Mouse (Mus musculus) forebrain, embryonic 15.5 days (tissue): ENCODE data around the gene Htt. TPM values are rescaled to one million over a fixed set of nuclear protein-coding genes. Genes with fewer than 3 reads are reported as not detected.
A peak's percentile ranks its signal among the peaks of the same experiment; 100 is the strongest.

ENCODE experiments used
- ATAC-seq: fragments of 200-750 bp; cut with Nextera tagmentation; replicated peaks from 2 replicates; pipeline ENCODE4 v1.8.0; 2017; ENCODE audit warnings: mild to moderate bottlenecking, moderate TSS enrichment, moderate library complexity
- H3K27ac ChIP-seq: fragments of 300-500 bp; sonication (generic); replicated peaks from 2 replicates; pipeline ENCODE4 v1.5.1; 2015; ENCODE audit warnings: mild to moderate bottlenecking, inconsistent platforms
- H3K27me3 ChIP-seq: fragments of 300-500 bp; sonication (generic); 2 replicates; pipeline ENCODE4 v1.6.1; 2015; ENCODE audit warnings: inconsistent platforms
- H3K36me3 ChIP-seq: fragments of 300-500 bp; sonication (generic); 2 replicates; pipeline ENCODE4 v1.6.1; 2015; ENCODE audit warnings: mild to moderate bottlenecking, inconsistent platforms
- H3K4me1 ChIP-seq: fragments of 300-500 bp; sonication (generic); 2 replicates; pipeline ENCODE4 v1.6.1; 2015; ENCODE audit warnings: inconsistent platforms
- H3K4me2 ChIP-seq: fragments of 300-500 bp; sonication (generic); replicated peaks from 2 replicates; pipeline ENCODE4 v1.6.1; 2015; ENCODE audit warnings: mild to moderate bottlenecking, inconsistent platforms
- H3K4me3 ChIP-seq: fragments of 300-500 bp; sonication (generic); 2 replicates; pipeline ENCODE4 v1.5.1; 2015; ENCODE audit warnings: mild to moderate bottlenecking, inconsistent platforms
- H3K9ac ChIP-seq: fragments of 300-500 bp; sonication (generic); replicated peaks from 2 replicates; pipeline ENCODE4 v1.6.1; 2015; ENCODE audit warnings: mild to moderate bottlenecking, inconsistent platforms
- H3K9me3 ChIP-seq: fragments of 300-500 bp; sonication (generic); 2 replicates; pipeline ENCODE4 v1.6.1; 2016; ENCODE audit warnings: inconsistent platforms
- WGBS: fragments of 180-500 bp; shearing (Covaris S2); methylation state at CpG from one replicate; pipeline ENCODE4 v1.1.7; 2015; ENCODE audit warnings: mixed read lengths; 5-methylcytosine and 5-hydroxymethylcytosine counted together
- polyA plus RNA-seq: library from polyadenylated mRNA; unstranded; fragments of >200 nt; fragmentation: Nextera tagmentation; extraction: Ambion mirVana; gene quantifications from 2 replicates; pipeline ENCODE4 v1.2.1, GENCODE M21; 2015

Htt gene
- polyA plus RNA-seq, 1 experiment from 2014 or later, result 13.6 TPM

GRCm38 (mm10) chr5:34918785-34919184 lies 157.2 kb downstream of the Htt start:
- H3K27me3 ChIP-seq, result no peaks in the 10 kb centered on the region
- no peak overlapping the region for H3K4me2 ChIP-seq
- 97% methylated on average over 3 of the region's 3 CpGs for WGBS
- no peak overlapping the region for H3K27ac ChIP-seq
- H3K36me3 ChIP-seq, result peaks cover 6% of the 10 kb centered on the region; the same call in 1 of the 2 replicates
- H3K4me1 ChIP-seq, result peaks cover 15% of the 10 kb centered on the region
- no peak overlapping the region for H3K4me3 ChIP-seq
- no peak for ATAC-seq
- no peaks in the 10 kb centered on the region for H3K9me3 ChIP-seq
- no peak overlapping the region for H3K9ac ChIP-seq

DNA sequence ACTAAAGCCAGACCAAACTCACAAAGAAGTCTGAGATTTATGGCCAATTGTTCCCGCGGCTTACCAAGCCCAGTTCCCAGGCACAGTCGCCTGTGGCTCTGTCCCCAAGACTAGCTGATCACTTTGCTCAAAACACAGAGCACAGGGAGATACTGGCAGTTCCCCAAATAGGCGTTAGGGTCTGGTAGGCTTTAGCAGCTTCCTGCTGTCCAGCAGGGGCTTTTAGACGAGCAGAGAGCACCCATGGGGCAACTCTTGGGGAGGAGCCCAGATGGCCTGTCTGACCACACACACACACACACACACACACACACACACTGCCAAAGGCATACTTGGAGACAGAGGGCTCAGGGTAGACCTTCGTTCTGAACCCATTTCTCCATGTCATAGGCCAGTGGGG lies 161.0 kb downstream of the Htt start:
- no peaks in the 10 kb centered on the region for H3K9me3 ChIP-seq
- peaks cover 10% of the 10 kb centered on the region; the same call in 1 of the 2 replicates for H3K36me3 ChIP-seq
- ATAC-seq, result no peak
- H3K4me1 ChIP-seq, result peaks cover 2% of the 10 kb centered on the region; the same call in 1 of the 2 replicates
- no peak overlapping the region for H3K4me3 ChIP-seq
- H3K27ac ChIP-seq, result no peak overlapping the region
- 68% methylated on average over 6 of the region's 6 CpGs for WGBS
- no peak overlapping the region for H3K4me2 ChIP-seq
- no peaks in the 10 kb centered on the region for H3K27me3 ChIP-seq
- no peak overlapping the region for H3K9ac ChIP-seq

GRCm38 (mm10) chr5:34923920-34924319 lies 162.4 kb downstream of the Htt start:
- Histone ChIP-seq H3K27me3 (no peaks in the 10 kb centered on the region), H3K9ac (no peak overlapping the region), H3K4me1 (no peaks in the 10 kb centered on the region), H3K9me3 (no peaks in the 10 kb centered on the region), H3K4me2 (no peak overlapping the region), H3K4me3 (no peak overlapping the region), H3K27ac (no peak overlapping the region), H3K36me3 (peaks cover 10% of the 10 kb centered on the region; the same call in 1 of the 2 replicates)
- 97% methylated on average over 4 of the region's 4 CpGs for WGBS
- ATAC-seq, result no peak

DNA sequence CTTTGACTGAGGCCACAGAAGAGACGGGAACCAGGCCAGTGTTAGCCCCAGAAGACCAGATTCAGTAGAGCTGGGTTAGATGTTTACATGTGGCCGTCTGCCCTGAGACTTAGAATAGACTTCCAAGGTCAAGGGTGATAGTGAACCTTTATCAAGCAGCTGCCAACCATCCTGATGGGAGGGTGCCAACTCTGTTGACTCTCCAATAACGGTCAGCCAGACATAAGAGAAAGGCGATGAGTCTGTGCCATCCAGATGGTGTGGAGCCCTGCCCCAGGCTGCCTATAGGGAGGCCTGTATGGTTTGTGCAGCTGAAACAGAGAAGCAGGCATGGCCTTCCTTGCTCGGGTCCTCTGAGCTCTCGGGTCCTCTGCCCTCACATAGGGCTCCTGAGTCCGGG lies 163.0 kb downstream of the Htt start:
- H3K4me1 ChIP-seq, result no peaks in the 10 kb centered on the region
- 91% methylated on average over 7 of the region's 7 CpGs for WGBS
- no peak for ATAC-seq
- H3K9me3 ChIP-seq, result no peaks in the 10 kb centered on the region
- no peaks in the 10 kb centered on the region for H3K27me3 ChIP-seq
- H3K9ac ChIP-seq, result no peak overlapping the region
- no peak overlapping the region for H3K4me3 ChIP-seq
- H3K4me2 ChIP-seq, result no peak overlapping the region
- no peak overlapping the region for H3K27ac ChIP-seq
- H3K36me3 ChIP-seq, result peaks cover 10% of the 10 kb centered on the region; the same call in 1 of the 2 replicates

DNA sequence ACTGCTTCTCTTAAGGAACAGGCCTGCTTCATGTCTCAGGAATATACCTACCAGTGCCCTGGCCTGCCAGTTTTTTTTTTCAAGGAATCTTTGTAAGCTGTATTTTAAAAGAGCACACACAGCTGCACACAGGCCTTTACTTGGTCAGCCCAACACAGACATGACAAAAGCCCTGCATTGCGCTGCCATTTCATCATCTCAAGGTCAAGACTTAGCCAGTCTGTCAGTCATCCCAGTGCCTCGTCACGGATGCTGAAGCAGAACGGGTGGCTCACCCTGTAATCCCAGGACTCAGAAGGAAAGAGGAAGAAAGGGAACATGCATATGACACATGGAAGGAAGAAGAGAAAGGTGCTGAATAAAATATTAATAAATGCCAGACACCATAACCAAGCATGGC lies 166.1 kb downstream of the Htt start:
- H3K9me3 ChIP-seq, result no peaks in the 10 kb centered on the region
- H3K27me3 ChIP-seq, result no peaks in the 10 kb centered on the region
- H3K4me1 ChIP-seq, result peaks cover 18% of the 10 kb centered on the region
- no peak for ATAC-seq
- no peak overlapping the region for H3K4me2 ChIP-seq
- H3K27ac ChIP-seq, result no peak overlapping the region
- WGBS, result 85% methylated on average over 4 of the region's 4 CpGs
- peaks cover 10% of the 10 kb centered on the region; the same call in 1 of the 2 replicates for H3K36me3 ChIP-seq
- no peak overlapping the region for H3K9ac ChIP-seq
- no peak overlapping the region for H3K4me3 ChIP-seq

DNA sequence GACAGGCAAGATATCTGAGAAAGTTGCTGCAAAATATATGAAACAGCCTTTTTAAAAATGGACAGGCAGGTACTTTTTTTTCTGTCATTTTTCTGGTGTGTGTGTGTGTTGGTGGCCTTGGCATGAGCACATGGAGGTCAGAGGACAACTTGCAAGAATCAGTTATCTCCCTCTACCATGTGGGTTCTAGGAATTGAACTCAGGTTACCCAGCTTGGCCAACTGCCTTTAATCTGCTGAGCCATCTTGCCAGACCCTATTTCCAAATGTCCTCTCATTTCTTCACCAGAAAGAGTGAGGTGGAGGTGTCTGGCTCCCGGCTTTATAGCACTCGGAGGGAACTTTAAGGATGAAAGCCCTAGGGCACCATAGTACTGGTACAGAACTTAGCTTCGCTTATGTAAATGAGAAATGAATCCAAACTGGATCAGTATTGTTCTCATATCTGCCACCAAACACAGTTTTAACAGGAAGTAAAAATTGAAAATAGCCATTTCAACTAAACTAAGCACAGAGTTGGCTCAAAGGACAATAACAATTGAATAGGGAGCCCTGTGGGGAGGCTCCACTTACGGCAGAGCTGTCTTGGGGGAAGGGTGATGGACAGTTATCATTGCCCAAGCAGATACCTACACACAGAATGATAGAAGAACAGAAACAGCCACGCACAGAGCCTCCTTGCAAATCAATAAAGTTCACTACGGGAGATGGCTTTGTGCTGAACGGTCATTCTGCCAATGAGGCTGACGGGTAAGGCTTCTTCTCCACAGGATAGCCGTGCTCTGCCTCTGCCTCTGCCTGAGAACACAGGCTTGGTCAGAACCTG lies 168.8 kb downstream of the Htt start:
- Histone ChIP-seq H3K9ac (no peak overlapping the region), H3K9me3 (no peaks in the 10 kb centered on the region), H3K27me3 (no peaks in the 10 kb centered on the region), H3K4me1 (peaks cover 18% of the 10 kb centered on the region), H3K27ac (0 out of 2 replicates have a peak overlapping the region, but pooled peaks have one; percentile 23), H3K36me3 (no peaks in the 10 kb centered on the region), H3K4me2 (no peak overlapping the region), H3K4me3 (no peak overlapping the region)
- no peak for ATAC-seq
- 71% methylated on average over 9 of the region's 9 CpGs for WGBS

DNA sequence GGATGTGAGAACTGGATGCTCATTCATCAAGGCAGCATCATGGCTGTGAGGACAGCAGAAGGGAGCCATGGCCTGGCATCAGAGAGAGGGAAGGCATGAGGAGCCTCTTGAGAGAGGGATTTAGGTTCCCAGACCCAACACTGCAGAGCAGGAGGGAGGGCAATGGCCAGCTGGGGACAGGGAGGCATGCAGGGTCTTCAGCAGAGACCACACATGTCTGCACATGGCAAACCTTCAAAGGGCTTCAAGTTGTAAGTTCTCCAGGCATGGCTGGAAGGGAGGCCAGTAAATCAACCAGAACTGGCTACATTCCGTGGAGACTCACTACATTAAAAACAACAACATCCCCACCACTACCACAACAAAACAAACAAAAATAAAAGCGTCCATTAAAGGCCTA lies 169.6 kb downstream of the Htt start:
- 66% methylated on average over 2 of the region's 2 CpGs for WGBS

GRCm38 (mm10) chr5:34931516-34932457 lies 170.2 kb downstream of the Htt start:
- no peak overlapping the region for H3K4me3 ChIP-seq
- no peak for ATAC-seq
- no peak overlapping the region for H3K9ac ChIP-seq
- H3K27me3 ChIP-seq, result no peaks in the 10 kb centered on the region
- H3K4me2 ChIP-seq, result no peak overlapping the region
- no peaks in the 10 kb centered on the region for H3K9me3 ChIP-seq
- peak overlapping the region; percentile 54 for H3K27ac ChIP-seq
- peaks cover 18% of the 10 kb centered on the region for H3K4me1 ChIP-seq
- no peaks in the 10 kb centered on the region for H3K36me3 ChIP-seq
- WGBS, result 45% methylated on average over 11 of the region's 11 CpGs

More for the DNA sequence above, 169.6 kb downstream of the Htt start:
- Histone ChIP-seq H3K27me3 (no peaks in the 10 kb centered on the region), H3K4me2 (no peak overlapping the region), H3K4me3 (no peak overlapping the region), H3K27ac (0 out of 2 replicates have a peak overlapping the region, but pooled peaks have one; percentile 23), H3K9me3 (no peaks in the 10 kb centered on the region), H3K4me1 (peaks cover 18% of the 10 kb centered on the region), H3K9ac (no peak overlapping the region), H3K36me3 (no peaks in the 10 kb centered on the region)
- ATAC-seq, result no peak

- no peaks in the 10 kb centered on the region for H3K36me3 ChIP-seq
- H3K4me3 ChIP-seq, result no peak overlapping the region
- no peaks in the 10 kb centered on the region for H3K9me3 ChIP-seq
- no peak for ATAC-seq
- H3K27ac ChIP-seq, result peak overlapping the region; percentile 54
- no peak overlapping the region for H3K4me2 ChIP-seq
- 19% methylated on average over 4 of the region's 4 CpGs for WGBS
- no peaks in the 10 kb centered on the region for H3K27me3 ChIP-seq
- H3K9ac ChIP-seq, result no peak overlapping the region
- peaks cover 18% of the 10 kb centered on the region for H3K4me1 ChIP-seq
These were observed 170.9 kb downstream of the Htt start for GRCm38 (mm10) chr5:34932458-34932806.

DNA sequence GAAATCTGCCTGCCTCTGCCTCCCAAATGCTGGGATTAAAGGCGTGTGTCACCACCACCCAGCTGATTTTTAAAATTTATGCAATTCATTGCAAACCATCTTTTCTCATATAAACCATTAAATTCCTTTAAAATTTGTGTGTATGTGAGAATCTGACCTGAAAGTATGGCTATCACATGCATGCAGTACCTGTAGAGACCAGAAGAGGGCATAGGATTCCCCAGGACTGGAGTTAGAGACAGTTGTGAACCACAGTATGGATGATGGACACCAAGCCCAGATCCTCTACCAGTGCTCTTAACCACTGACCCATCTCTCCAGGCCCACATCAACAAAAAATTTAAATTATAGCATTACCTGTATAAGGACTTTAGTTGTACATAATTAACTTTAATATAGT lies 171.9 kb downstream of the Htt start:
- Histone ChIP-seq H3K9me3 (no peaks in the 10 kb centered on the region), H3K27ac (no peak overlapping the region), H3K36me3 (no peaks in the 10 kb centered on the region), H3K4me1 (peaks cover 18% of the 10 kb centered on the region), H3K27me3 (no peaks in the 10 kb centered on the region), H3K4me3 (no peak overlapping the region), H3K9ac (no peak overlapping the region), H3K4me2 (no peak overlapping the region)
- no peak for ATAC-seq
- 95% methylated on average over 1 of the region's 1 CpGs for WGBS

- Histone ChIP-seq H3K9ac (no peak overlapping the region), H3K9me3 (no peaks in the 10 kb centered on the region), H3K36me3 (no peaks in the 10 kb centered on the region), H3K27ac (0 out of 2 replicates have a peak overlapping the region, but pooled peaks have one; percentile 11), H3K4me3 (no peak overlapping the region), H3K4me1 (peaks cover 7% of the 10 kb centered on the region; the same call in 1 of the 2 replicates), H3K4me2 (no peak overlapping the region), H3K27me3 (no peaks in the 10 kb centered on the region)
- ATAC-seq, result 0 out of 2 replicates have a peak, but pooled peaks have one; percentile 19
- WGBS, result 7% methylated on average over 10 of the region's 10 CpGs
These were observed 180.3 kb downstream of the Htt start for GRCm38 (mm10) chr5:34941710-34942470.
